ENCODE assay signal across 21 mouse cellular contexts in the genomic region with DNA sequence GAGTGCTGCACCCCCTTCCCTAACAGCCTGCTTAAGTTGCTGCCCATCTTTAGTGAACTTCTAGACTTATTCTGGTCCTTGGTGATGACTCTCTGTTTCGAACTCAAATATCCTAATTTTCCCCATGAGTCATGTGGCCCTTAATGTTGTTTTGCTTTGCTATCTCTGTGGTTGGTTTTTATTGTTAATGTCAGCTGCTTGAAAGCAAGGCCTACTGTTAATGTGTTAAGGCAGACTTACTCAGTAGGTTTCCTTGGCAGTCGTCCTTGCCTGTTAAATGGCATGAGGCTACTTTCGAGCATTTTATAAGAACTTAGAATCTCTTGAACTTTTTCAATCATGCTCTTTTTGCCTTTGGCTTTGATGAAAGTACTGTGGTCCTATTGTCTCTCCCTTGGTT.
DNase-seq lines count a peak whose midpoint lies in the region; TF ChIP-seq lines count a peak whose summit lies in the region.
"Had no signal": no experiment of that assay in that cellular context is flagged by ENCODE, and none has a peak within 500 bp of the region (broad histone marks: within the 10 kb centered on the region; RNA-seq: fewer than 3 reads in every experiment).

No protein-coding gene starts in this region.

- no peak overlapping the region for H3K4me3 ChIP-seq in embryonic fibroblast, embryonic 13.5 days (ENCODE audit: insufficient read depth, low read length)
- H3K4me3 ChIP-seq: embryonic facial prominence, embryonic 10.5 days; forebrain, embryonic 13.5 days; heart, embryonic 15.5 days; hindbrain, embryonic 15.5 days; limb, embryonic 15.5 days; neural tube, embryonic 15.5 days had no signal

- no peak for TF ChIP-seq POLR2A in embryonic fibroblast, embryonic 13.5 days (IDR thresholded peaks at IDR 0.05; ENCODE audit: low read depth, low read length)

- no peak for TF ChIP-seq CTCF in embryonic fibroblast, embryonic 13.5 days (IDR thresholded peaks at IDR 0.05; ENCODE audit: borderline replicate concordance, insufficient read depth, low read length)

- peaks cover 16% of the 10 kb centered on the region for H3K4me1 ChIP-seq in embryonic fibroblast, embryonic 13.5 days (ENCODE audit: control insufficient read depth, insufficient read depth, low read length)

- peak overlapping the region; percentile 38 for H3K27ac ChIP-seq in embryonic fibroblast, embryonic 13.5 days (ENCODE audit: insufficient read depth, low read length)
- H3K27ac ChIP-seq: embryonic facial prominence, embryonic 10.5 days; forebrain, embryonic 13.5 days; heart, embryonic 15.5 days; hindbrain, embryonic 15.5 days; limb, embryonic 15.5 days; neural tube, embryonic 15.5 days had no signal

- DNase-seq in adrenal gland, postnatal 36 days, result peak; percentile 15 to 17
- DNase-seq in adrenal gland, postnatal 14 days, result no peak
- DNase-seq in 3T3-L1 (ENCODE audit: low read depth, low spot score) (peak; percentile 73), MN1 (ENCODE audit: low spot score) (peak; percentile 13)
- no peak for DNase-seq in lung, postnatal 4 days
- DNase-seq in layer of hippocampus, adult 9-11 months, result no peak
- no peak for DNase-seq in kidney, adult 8-10 months
- DNase-seq: cerebellum, adult 8-10 months; gastrocnemius, postnatal 14 days; heart, postnatal 4 days; kidney, adult 11 months; kidney, postnatal 14 days; midbrain, embryonic 14.5 days; right cerebral cortex, postnatal 4 days had no signal

Comparison
In these comparisons a context has a peak if more than half of its experiments do, and no peak if none do; other contexts are left out.
1. DNase-seq: peak in adrenal gland, postnatal 36 days (2 of 2), 3T3-L1 (single experiment) and MN1 (single experiment); none in adrenal gland, postnatal 14 days (single experiment), lung, postnatal 4 days (0 of 2), layer of hippocampus, adult 9-11 months (single experiment) and kidney, adult 8-10 months (0 of 2).